Mouse (Mus musculus) liver, embryonic 14.5 days (tissue): ENCODE measurements around the gene Sdr42e1. TPM values are rescaled to one million over a fixed set of nuclear protein-coding genes. Genes with fewer than 3 reads are reported as not detected.
A peak's percentile ranks its signal among the peaks of the same experiment; 100 is the strongest.

Experiments used
- ATAC-seq: fragments of 200-750 bp; cut with Nextera tagmentation; 2 replicates; pipeline ENCODE4 v1.8.0; 2017; ENCODE audit warnings: moderate number of reproducible peaks, mild to moderate bottlenecking, moderate library complexity; ENCODE audit not compliant: insufficient read depth
- DNase-seq, 3 experiments: peaks; one replicate each; pipeline ENCODE4 v3.0.0-alpha.2; 2012 to 2013; ENCODE audit warnings: low read depth in 3 of 3, low spot score in 3 of 3
- H3K27ac ChIP-seq: fragments of 300-500 bp; sonication (generic); 2 replicates; pipeline ENCODE4 v1.5.1; 2014; ENCODE audit warnings: moderate library complexity, mild to moderate bottlenecking, control low read depth, inconsistent platforms
- H3K27me3 ChIP-seq: fragments of 300-500 bp; sonication (generic); 2 replicates; pipeline ENCODE4 v1.6.1; 2014; ENCODE audit warnings: mild to moderate bottlenecking, low read length, moderate library complexity; ENCODE audit not compliant: control insufficient read depth, insufficient read depth
- H3K36me3 ChIP-seq: fragments of 300-500 bp; sonication (generic); replicated peaks from 2 replicates; pipeline ENCODE4 v1.6.1; 2014; ENCODE audit warnings: low read depth; ENCODE audit not compliant: control insufficient read depth, insufficient read depth
- H3K4me1 ChIP-seq, 2 experiments: fragments of 200-500 bp in 1 of 2; fragments of 300-500 bp in 1 of 2; sonication (generic) in 1 of 2; replicated peaks; 2 replicates each; pipeline ENCODE4 v1.6.1; 2012 to 2014; ENCODE audit warnings: antibody characterized with exemption in 1 of 2, inconsistent platforms in 1 of 2, low read length in 1 of 2; ENCODE audit not compliant: control insufficient read depth in 2 of 2, insufficient read depth in 2 of 2
- H3K4me2 ChIP-seq: fragments of 300-500 bp; sonication (generic); 2 replicates; pipeline ENCODE4 v1.6.1; 2014; ENCODE audit warnings: low read depth, mild to moderate bottlenecking, control low read depth, moderate library complexity
- H3K4me3 ChIP-seq, 2 experiments: fragments of 200-500 bp in 1 of 2; fragments of 300-500 bp in 1 of 2; sonication (generic) in 1 of 2; 2 replicates each; pipeline ENCODE4 v1.5.1; 2012 to 2014; ENCODE audit warnings: low read depth in 2 of 2, low read length in 2 of 2, mild to moderate bottlenecking in 2 of 2, control low read depth in 1 of 2, inconsistent platforms in 1 of 2, moderate library complexity in 1 of 2; ENCODE audit not compliant: insufficient read depth in 1 of 2
- H3K9ac ChIP-seq: fragments of 300-500 bp; sonication (generic); replicated peaks from 2 replicates; pipeline ENCODE4 v1.6.1; 2014; ENCODE audit warnings: mild to moderate bottlenecking, control low read depth, moderate library complexity
- H3K9me3 ChIP-seq: fragments of 300-500 bp; sonication (generic); 2 replicates; pipeline ENCODE4 v1.6.1; 2016; ENCODE audit warnings: low read length, mixed read lengths; ENCODE audit not compliant: control insufficient read depth
- CTCF ChIP-seq: IDR thresholded peaks from 2 replicates; pipeline ENCODE4 v1.5.1; 2016; ENCODE audit warnings: antibody characterized with exemption, low read depth, control low read depth
- EP300 ChIP-seq: IDR thresholded peaks from 2 replicates; pipeline ENCODE4 v1.6.1; 2016; ENCODE audit warnings: antibody characterized with exemption, low read depth
- WGBS: fragments of 180-500 bp; shearing (Covaris S2); extraction: QIAGEN DNeasy Blood & Tissue Kit; methylation state at CpG from one replicate; pipeline ENCODE4 v1.1.7; 2014; ENCODE audit not compliant: insufficient replicate concordance; 5-methylcytosine and 5-hydroxymethylcytosine counted together
- polyA plus RNA-seq, 2 experiments: library from polyadenylated mRNA; depleted of rRNA in 1 of 2; stranded (reverse) in 1 of 2; unstranded in 1 of 2; fragments of >200 nt; fragmentation: Nextera tagmentation in 1 of 2; extraction: Ambion mirVana in 1 of 2; gene quantifications; 2 replicates each; pipeline versions ENCODE4 v1.2.1 to v1.2.3; 2012 to 2014

Sdr42e1 gene
- polyA plus RNA-seq, 2 experiments, result 1.7 TPM

DNA sequence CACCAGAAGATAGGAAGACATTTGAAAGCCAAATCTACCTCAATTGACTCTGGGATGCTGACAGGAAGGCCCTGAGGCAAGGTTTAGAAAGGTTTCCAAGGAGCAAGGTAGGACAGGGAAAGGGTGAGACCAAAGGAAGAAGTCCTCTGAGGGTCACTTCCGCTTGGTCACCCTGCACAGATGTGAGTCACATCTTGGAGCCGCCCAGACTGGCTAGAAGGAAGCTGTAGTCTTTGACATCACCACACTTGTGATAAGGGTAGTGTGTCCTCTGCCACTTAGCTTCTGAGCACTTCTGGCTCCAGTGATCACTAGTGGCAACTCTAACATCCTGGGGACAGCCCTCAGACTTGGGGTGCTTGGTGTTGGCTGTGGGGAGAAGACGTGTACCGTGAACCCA lies 32.7 kb upstream of the Sdr42e1 start:
- Histone ChIP-seq H3K36me3 (no peaks in the 10 kb centered on the region), H3K27ac (no peak overlapping the region), H3K9me3 (no peaks in the 10 kb centered on the region), H3K4me3 (no peak overlapping the region), H3K4me2 (no peak overlapping the region), H3K9ac (no peak overlapping the region), H3K27me3 (no peaks in the 10 kb centered on the region), H3K4me1 (no peaks in the 10 kb centered on the region)
- TF ChIP-seq CTCF (no peak), EP300 (no peak)
- 64% methylated on average over 4 of the region's 4 CpGs for WGBS
- DNase-seq, result no peak
- ATAC-seq, result no peak

- H3K4me2 ChIP-seq, result peak overlapping the region; percentile 31
- DNase-seq, result no peak
- no peak for ATAC-seq
- no peak overlapping the region for H3K9ac ChIP-seq
- 57% methylated on average over 10 of the region's 10 CpGs for WGBS
- H3K4me1 ChIP-seq, result no peaks in the 10 kb centered on the region
- H3K9me3 ChIP-seq, result no peaks in the 10 kb centered on the region
- no peaks in the 10 kb centered on the region for H3K36me3 ChIP-seq
- no peak for TF ChIP-seq EP300
- TF ChIP-seq CTCF, result no peak
- H3K4me3 ChIP-seq, result peak overlapping the region; percentile 41 to 43
- H3K27me3 ChIP-seq, result no peaks in the 10 kb centered on the region
- H3K27ac ChIP-seq, result no peak overlapping the region
Measured at GRCm38 (mm10) chr8:117702701-117703100, 29.2 kb upstream of the Sdr42e1 start.

DNA sequence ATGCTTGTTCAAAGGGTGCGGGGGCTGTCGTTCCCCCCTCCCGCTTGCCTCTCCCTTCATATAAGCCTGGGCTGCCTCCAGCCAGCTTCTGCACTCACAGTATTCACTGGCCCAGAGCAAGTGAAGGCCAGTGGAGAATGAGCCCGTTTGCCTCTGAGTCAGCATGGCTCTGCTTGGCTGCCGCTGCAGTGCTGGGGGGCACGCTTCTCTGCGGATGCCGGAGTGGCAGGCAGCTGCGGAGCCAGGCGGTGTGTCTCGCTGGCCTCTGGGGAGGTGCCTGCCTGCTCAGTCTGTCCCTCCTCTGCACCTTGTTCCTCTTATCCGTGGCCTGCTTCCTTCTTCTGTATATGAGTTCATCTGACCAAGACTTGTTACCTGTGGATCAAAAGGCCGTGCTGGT lies 28.4 kb upstream of the Sdr42e1 start, which contains the start of gene Hsd17b2:
Gene Hsd17b2 (plus strand): TSS at position 46 of the 400 bp plus-strand sequence.
- Histone ChIP-seq H3K9me3 (no peaks in the 10 kb centered on the region), H3K4me1 (peaks cover 0 to 2% of the 10 kb centered on the region in 2 experiments; a peak in 1 of 4 replicates), H3K27me3 (no peaks in the 10 kb centered on the region), H3K9ac (no peak within 1 kb of the TSS; the same call in 1 of the 2 replicates), H3K36me3 (no peaks in the 10 kb centered on the region), H3K4me3 (peak within 1 kb of the TSS; percentile 41 to 43), H3K27ac (no peak within 1 kb of the TSS), H3K4me2 (peak within 1 kb of the TSS; percentile 43)
- no peak for DNase-seq
- peak; percentile 10; the same call in 1 of the 2 replicates for ATAC-seq
- TF ChIP-seq EP300 (no peak), CTCF (no peak)
- 35% methylated on average over 13 of the region's 13 CpGs for WGBS

DNA sequence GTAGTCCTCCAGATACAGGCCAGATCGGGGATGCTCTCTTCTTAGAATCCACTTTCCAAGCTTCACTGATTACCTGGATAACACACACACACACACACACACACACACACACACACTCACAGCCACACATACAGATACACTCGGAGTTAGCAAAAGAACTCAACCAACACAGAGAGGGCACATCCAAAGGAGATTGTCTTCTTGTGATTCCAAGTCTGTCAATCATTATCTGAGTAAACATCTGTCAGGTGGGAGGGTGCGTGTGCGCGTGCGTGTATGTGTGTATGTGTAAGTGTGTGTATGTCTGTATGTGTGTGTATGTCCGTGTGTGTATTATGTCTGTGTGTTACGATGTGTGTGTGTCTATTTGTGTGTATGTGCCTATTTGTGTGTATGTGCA lies 27.8 kb upstream of the Sdr42e1 start:
- no peak overlapping the region for H3K9ac ChIP-seq
- peak; percentile 15; the same call in 1 of the 2 replicates for ATAC-seq
- H3K36me3 ChIP-seq, result no peaks in the 10 kb centered on the region
- 68% methylated on average over 8 of the region's 8 CpGs for WGBS
- peaks cover 0 to 3% of the 10 kb centered on the region in 2 experiments; a peak in 1 of 4 replicates for H3K4me1 ChIP-seq
- H3K4me2 ChIP-seq, result peak overlapping the region; percentile 43
- H3K27me3 ChIP-seq, result no peaks in the 10 kb centered on the region
- H3K4me3 ChIP-seq, result no peak overlapping the region; a peak in 1 of 4 replicates
- TF ChIP-seq CTCF, result no peak
- TF ChIP-seq EP300, result no peak
- DNase-seq, result no peak
- H3K27ac ChIP-seq, result no peak overlapping the region
- H3K9me3 ChIP-seq, result no peaks in the 10 kb centered on the region

DNA sequence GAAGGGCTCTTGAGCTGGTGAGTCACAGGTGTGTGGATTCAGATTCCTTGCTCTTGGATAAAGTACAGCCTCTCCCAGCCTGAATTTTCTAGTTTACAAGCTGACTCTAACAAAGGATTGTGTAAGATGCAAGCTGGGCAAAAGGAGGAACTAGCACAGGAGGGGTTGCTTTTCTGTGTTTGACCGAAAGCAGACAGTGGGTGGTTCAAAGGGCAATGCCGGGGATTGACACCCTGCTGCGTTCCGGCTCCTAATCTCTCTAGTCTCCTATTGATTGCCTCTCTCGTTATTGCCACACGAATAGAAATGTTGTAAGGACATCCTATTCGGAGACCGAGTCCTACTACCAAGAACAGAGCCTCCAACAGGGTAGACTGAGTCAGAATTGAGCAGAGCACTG lies 27.2 kb upstream of the Sdr42e1 start:
- H3K4me3 ChIP-seq, result peak overlapping the region in 1 of 2 experiments; percentile 15; a peak in 1 of 4 replicates
- no peaks in the 10 kb centered on the region for H3K27me3 ChIP-seq
- no peak overlapping the region for H3K9ac ChIP-seq
- no peaks in the 10 kb centered on the region for H3K36me3 ChIP-seq
- H3K27ac ChIP-seq, result no peak overlapping the region
- ATAC-seq (peak; percentile 34; the same call in 1 of the 2 replicates), DNase-seq (no peak)
- peak overlapping the region; percentile 43 for H3K4me2 ChIP-seq
- 42% methylated on average over 8 of the region's 8 CpGs for WGBS
- TF ChIP-seq EP300 (no peak), CTCF (no peak)
- no peaks in the 10 kb centered on the region for H3K9me3 ChIP-seq
- H3K4me1 ChIP-seq, result peaks cover 0 to 3% of the 10 kb centered on the region in 2 experiments; a peak in 1 of 4 replicates
